Mouse (Mus musculus) stomach, embryonic 16.5 days (tissue): ENCODE measurements around the gene Tle6. TPM values are rescaled to one million over a fixed set of nuclear protein-coding genes. Genes with fewer than 3 reads are reported as not detected.
"Not testable (repeated sequence)": the region's sequence is repeated elsewhere in the genome, so short reads cannot be mapped to it uniquely, and the experiment has no call there.

Experiments used
- ATAC-seq: fragments of 200-750 bp; cut with Nextera tagmentation; 2 replicates; pipeline ENCODE4 v1.8.0; 2017; ENCODE audit warnings: moderate number of reproducible peaks, moderate TSS enrichment; ENCODE audit not compliant: insufficient read depth, low FRiP score
- H3K27ac ChIP-seq: fragments of 300-500 bp; sonication (generic); 2 replicates; pipeline ENCODE4 v1.5.1; 2014; ENCODE audit warnings: low read length
- H3K27me3 ChIP-seq: fragments of 300-500 bp; sonication (generic); 2 replicates; pipeline ENCODE4 v1.6.1; 2014; ENCODE audit warnings: low read length, control low read depth, mixed read lengths; ENCODE audit not compliant: control insufficient read depth, insufficient read depth
- H3K36me3 ChIP-seq: fragments of 300-500 bp; sonication (generic); 2 replicates; pipeline ENCODE4 v1.6.1; 2014; ENCODE audit warnings: low read length; ENCODE audit not compliant: control insufficient read depth, insufficient read depth
- H3K4me1 ChIP-seq: fragments of 300-500 bp; sonication (generic); 2 replicates; pipeline ENCODE4 v1.6.1; 2014; ENCODE audit warnings: low read length, control low read depth, mixed read lengths; ENCODE audit not compliant: control insufficient read depth, insufficient read depth
- H3K4me2 ChIP-seq: fragments of 300-500 bp; sonication (generic); 2 replicates; pipeline ENCODE4 v1.6.1; 2014; ENCODE audit warnings: low read depth, low read length, mixed read lengths
- H3K4me3 ChIP-seq: fragments of 300-500 bp; sonication (generic); replicated peaks from 2 replicates; pipeline ENCODE4 v1.5.1; 2014; ENCODE audit warnings: mild to moderate bottlenecking, low read length
- H3K9ac ChIP-seq: fragments of 300-500 bp; sonication (generic); 2 replicates; pipeline ENCODE4 v1.6.1; 2014; ENCODE audit warnings: low read length
- H3K9me3 ChIP-seq: fragments of 300-500 bp; sonication (generic); replicated peaks from 2 replicates; pipeline ENCODE4 v1.6.1; 2016; ENCODE audit warnings: low read length, control low read depth; ENCODE audit not compliant: control insufficient read depth
- WGBS: fragments of 180-500 bp; shearing (Covaris S2); extraction: QIAGEN DNeasy Blood & Tissue Kit; methylation state at CpG from one replicate; pipeline ENCODE4 v1.1.7; 2014; 5-methylcytosine and 5-hydroxymethylcytosine counted together
- polyA plus RNA-seq: library from polyadenylated mRNA; unstranded; fragments of >200 nt; fragmentation: Nextera tagmentation; extraction: Ambion mirVana; gene quantifications from 2 replicates; pipeline ENCODE4 v1.2.1, GENCODE M21; 2015

Gene Tle6
- polyA plus RNA-seq, 1 experiment from 2014 or later = 31.2 TPM

GRCm38 (mm10) chr10:81641978-81642647, 41.2 kb upstream of the Tle6 start:
- peaks cover 17% of the 10 kb centered on the region for H3K4me1 ChIP-seq
- H3K4me2 ChIP-seq = peak overlapping the region; percentile 91
- H3K27ac ChIP-seq = peak overlapping the region; percentile 98
- H3K4me3 ChIP-seq = peak overlapping the region; percentile 84
- no peak for ATAC-seq
- peak overlapping the region; percentile 98 for H3K9ac ChIP-seq
- 77% methylated on average over 8 of the region's 8 CpGs for WGBS
- H3K9me3 ChIP-seq = no peaks in the 10 kb centered on the region
- no peaks in the 10 kb centered on the region for H3K36me3 ChIP-seq
- H3K27me3 ChIP-seq = no peaks in the 10 kb centered on the region

GRCm38 (mm10) chr10:81641566-81641965, 40.7 kb upstream of the Tle6 start:
- Histone ChIP-seq H3K4me2 (no peak overlapping the region), H3K4me1 (peaks cover 17% of the 10 kb centered on the region), H3K27ac (no peak overlapping the region), H3K36me3 (no peaks in the 10 kb centered on the region), H3K4me3 (no peak overlapping the region), H3K9me3 (no peaks in the 10 kb centered on the region), H3K9ac (no peak overlapping the region; the same call in 1 of the 2 replicates), H3K27me3 (no peaks in the 10 kb centered on the region)
- no peak for ATAC-seq
- WGBS = 90% methylated on average over 2 of the region's 2 CpGs

GRCm38 (mm10) chr10:81640825-81641224, 40.0 kb upstream of the Tle6 start:
- H3K36me3 ChIP-seq, H3K4me2 ChIP-seq, ATAC-seq, H3K9ac ChIP-seq, H3K4me3 ChIP-seq, H3K27me3 ChIP-seq, H3K27ac ChIP-seq, H3K9me3 ChIP-seq: not testable (repeated sequence)
- peaks cover 17% of the 10 kb centered on the region for H3K4me1 ChIP-seq
- 32% methylated on average over 4 of the region's 4 CpGs for WGBS

GRCm38 (mm10) chr10:81638101-81638500, 37.2 kb upstream of the Tle6 start:
- WGBS = 73% methylated on average over 6 of the region's 6 CpGs
- Histone ChIP-seq H3K4me1 (peaks cover 11% of the 10 kb centered on the region), H3K27ac (no peak overlapping the region), H3K4me3 (no peak overlapping the region), H3K36me3 (no peaks in the 10 kb centered on the region), H3K27me3 (no peaks in the 10 kb centered on the region), H3K9ac (no peak overlapping the region), H3K9me3 (no peaks in the 10 kb centered on the region), H3K4me2 (no peak overlapping the region)
- no peak for ATAC-seq

GRCm38 (mm10) chr10:81636338-81636737, 35.5 kb upstream of the Tle6 start:
- no peak overlapping the region for H3K4me3 ChIP-seq
- 20% methylated on average over 8 of the region's 8 CpGs for WGBS
- H3K4me2 ChIP-seq = no peak overlapping the region
- no peak overlapping the region for H3K9ac ChIP-seq
- H3K36me3 ChIP-seq = no peaks in the 10 kb centered on the region
- no peaks in the 10 kb centered on the region for H3K9me3 ChIP-seq
- H3K27me3 ChIP-seq = no peaks in the 10 kb centered on the region
- H3K4me1 ChIP-seq = peaks cover under 1% of the 10 kb centered on the region; the same call in 1 of the 2 replicates
- H3K27ac ChIP-seq = no peak overlapping the region
- ATAC-seq = no peak

GRCm38 (mm10) chr10:81633253-81634099, 32.6 kb upstream of the Tle6 start:
- 2% methylated on average over 37 of the region's 37 CpGs for WGBS
- Histone ChIP-seq H3K9ac (peak overlapping the region; percentile 75), H3K4me1 (no peaks in the 10 kb centered on the region)

GRCm38 (mm10) chr10:81628390-81628789, 27.5 kb upstream of the Tle6 start, which contains the start of gene Ankrd24:
Gene Ankrd24, plus strand, starts transcription at chr10:81628540.
- Histone ChIP-seq H3K4me2 (peak within 1 kb of the TSS; percentile 83), H3K9me3 (no peaks in the 10 kb centered on the region), H3K27me3 (no peaks in the 10 kb centered on the region), H3K27ac (peak within 1 kb of the TSS; percentile 96), H3K36me3 (peaks cover 3% of the 10 kb centered on the region; the same call in 1 of the 2 replicates), H3K9ac (peak within 1 kb of the TSS; percentile 90), H3K4me1 (peaks cover 19% of the 10 kb centered on the region), H3K4me3 (peak within 1 kb of the TSS; percentile 81)
- 79% methylated on average over 16 of the region's 16 CpGs for WGBS
- ATAC-seq = no peak

More at GRCm38 (mm10) chr10:81633253-81634099, 32.6 kb upstream of the Tle6 start:
- H3K4me2 ChIP-seq = peak overlapping the region; percentile 78
- H3K9me3 ChIP-seq = no peaks in the 10 kb centered on the region
- H3K27ac ChIP-seq = peak overlapping the region; percentile 47; the same call in 1 of the 2 replicates
- ATAC-seq = peak; percentile 95
- H3K27me3 ChIP-seq = no peaks in the 10 kb centered on the region
- no peaks in the 10 kb centered on the region for H3K36me3 ChIP-seq
- H3K4me3 ChIP-seq = peak overlapping the region; percentile 54

GRCm38 (mm10) chr10:81627836-81628220, 27.0 kb upstream of the Tle6 start:
- Histone ChIP-seq H3K36me3 (peaks cover 3% of the 10 kb centered on the region; the same call in 1 of the 2 replicates), H3K27me3 (no peaks in the 10 kb centered on the region), H3K9me3 (no peaks in the 10 kb centered on the region), H3K4me1 (peaks cover 19% of the 10 kb centered on the region), H3K4me3 (peak overlapping the region; percentile 81), H3K27ac (peak overlapping the region; percentile 96), H3K4me2 (peak overlapping the region; percentile 83), H3K9ac (peak overlapping the region; percentile 90)
- WGBS = 40% methylated on average over 7 of the region's 7 CpGs
- peak; percentile 9; the same call in 1 of the 2 replicates for ATAC-seq
